ENCODE assay signal across 8 mouse cellular contexts in genomic region chr11:93955256-93956150, GRCm38 (mm10). TPM values are rescaled to one million over a fixed set of nuclear protein-coding genes. Genes with fewer than 3 reads are reported as not detected.
DNase-seq lines count a peak whose midpoint lies in the region; ATAC-seq lines count a peak whose summit lies in the region.

No protein-coding gene starts in this region.

- H3K4me2 ChIP-seq in intestine, embryonic 16.5 days (ENCODE audit: low read depth, low read length) = peak overlapping the region; percentile 81

- peak; percentile 98 for ATAC-seq in intestine, embryonic 16.5 days

- intact Hi-C loops in gastrocnemius, postnatal 36 days (cut with DNase I) = loop anchor here (5.0 kb wide), 1 partner anchor 42 kb away; the partner anchor contains the start of gene Spag9
- intact Hi-C loops in left cerebral cortex, postnatal 25 days (cut with DNase I) = no loop called here

- no peaks in the 10 kb centered on the region for H3K9me3 ChIP-seq in intestine, embryonic 16.5 days (ENCODE audit: control insufficient read depth, low read length)

- peaks cover 19% of the 10 kb centered on the region for H3K4me1 ChIP-seq in intestine, embryonic 16.5 days (ENCODE audit: control insufficient read depth, insufficient read depth, low read length)

- H3K36me3 ChIP-seq in intestine, embryonic 16.5 days (ENCODE audit: control insufficient read depth, insufficient read depth, low read length) = peaks cover 8% of the 10 kb centered on the region

- H3K4me3 ChIP-seq in intestine, embryonic 16.5 days (ENCODE audit: low read length) = peak overlapping the region; percentile 75

- under 1% methylated on average over 67 of the region's 67 CpGs for WGBS in intestine, embryonic 16.5 days

- H3K9ac ChIP-seq in intestine, embryonic 16.5 days (ENCODE audit: low read depth, low read length) = peak overlapping the region; percentile 81

- H3K27me3 ChIP-seq in intestine, embryonic 16.5 days (replicated peaks; ENCODE audit: control insufficient read depth, insufficient read depth, low read length) = no peaks in the 10 kb centered on the region

- peak overlapping the region; percentile 93 for H3K27ac ChIP-seq in intestine, embryonic 16.5 days (ENCODE audit: low read length)

- peak; percentile 93 for DNase-seq in adrenal gland, adult 8-10 months
- peak; percentile 86 for DNase-seq in embryo, embryonic 11.5 days (ENCODE audit: low read depth, low spot score)
- DNase-seq in gastrocnemius, postnatal 36 days = peak; percentile 88 to 94
- DNase-seq in left cerebral cortex, postnatal 25 days (ENCODE audit: low spot score in 2 of 2) = peak; percentile 87 to 90
- peak; percentile 92 for DNase-seq in mesoderm, embryonic 11.5 days (ENCODE audit: low read depth, low spot score)
- DNase-seq in right cerebral cortex, postnatal 36 days (ENCODE audit: low spot score in 2 of 2) = peak; percentile 82 to 85
- DNase-seq in urinary bladder, postnatal 4 days (ENCODE audit: low spot score in 2 of 2) = peak; percentile 91 to 96

RNA-seq across cellular contexts. Expression of gene Nme2, which starts 0.6 kb away (rescaled TPM):
- 100 to 1,000 TPM; 422 to 501 (median 468) TPM for total RNA-seq in adrenal gland, adult 8-10 months (2022)
- total RNA-seq in gastrocnemius, postnatal 36 days (2021) = 100 to 1,000 TPM; 546 to 563 TPM
- polyA plus RNA-seq in intestine, embryonic 16.5 days (2015; fragmentation: Nextera tagmentation; extraction: Ambion mirVana) = 300 and 311 TPM in 2 replicates
- 10 to 100 TPM; 63.4 to 79.0 TPM for total RNA-seq in left cerebral cortex, postnatal 25 days (2021)

RNA-seq across cellular contexts. Expression of gene Gm20390, which starts 12.6 kb away (rescaled TPM):
- 100 to 1,000 TPM in 1 of 4 experiments, 10 to 100 TPM in 3; 71.9 to 117 (median 88.3) TPM for total RNA-seq in adrenal gland, adult 8-10 months (2022)
- 10 to 100 TPM in 1 of 2 experiments, 1 to 10 TPM in 1; 9.9 to 14.6 TPM for total RNA-seq in gastrocnemius, postnatal 36 days (2021)
- polyA plus RNA-seq in intestine, embryonic 16.5 days (2015; fragmentation: Nextera tagmentation; extraction: Ambion mirVana) = 415 and 469 TPM in 2 replicates
- 100 to 1,000 TPM; 106 to 109 TPM for total RNA-seq in left cerebral cortex, postnatal 25 days (2021)

RNA-seq across cellular contexts. Expression of gene Nme1, which starts 12.8 kb away (rescaled TPM):
- total RNA-seq in adrenal gland, adult 8-10 months (2022) = 10 to 100 TPM; 36.1 to 56.6 (median 44.8) TPM
- total RNA-seq in gastrocnemius, postnatal 36 days (2021) = 10 to 100 TPM; 12.2 to 13.1 TPM
- 156 and 157 TPM in 2 replicates for polyA plus RNA-seq in intestine, embryonic 16.5 days (2015; fragmentation: Nextera tagmentation; extraction: Ambion mirVana)
- 100 to 1,000 TPM; 119 TPM for total RNA-seq in left cerebral cortex, postnatal 25 days (2021)

RNA-seq across cellular contexts. Expression of gene Spag9, which starts 40.4 kb away (rescaled TPM):
- 100 to 1,000 TPM in 2 of 4 experiments, 10 to 100 TPM in 2; 93.5 to 138 (median 115) TPM for total RNA-seq in adrenal gland, adult 8-10 months (2022)
- 100 to 1,000 TPM; 118 to 141 TPM for total RNA-seq in gastrocnemius, postnatal 36 days (2021)
- 17.8 and 23.4 TPM in 2 replicates for polyA plus RNA-seq in intestine, embryonic 16.5 days (2015; fragmentation: Nextera tagmentation; extraction: Ambion mirVana)
- 100 to 1,000 TPM; 272 to 282 TPM for total RNA-seq in left cerebral cortex, postnatal 25 days (2021)

Comparison
In these comparisons a context has a peak if more than half of its experiments do, and no peak if none do; other contexts are left out.
1. Peak in every context shown above with its lines: DNase-seq, ATAC-seq, H3K4me3 ChIP-seq and H3K27ac ChIP-seq.
2. RNA of gene Nme2, which starts 0.6 kb away (total RNA-seq): 546 to 563 TPM in gastrocnemius, postnatal 36 days and 422 to 501 TPM in adrenal gland, adult 8-10 months; 63.4 to 79.0 TPM in left cerebral cortex, postnatal 25 days; every median in the first group is over 4 times any median in the second.
3. RNA of gene Gm20390, which starts 12.6 kb away (total RNA-seq): 106 to 109 TPM in left cerebral cortex, postnatal 25 days and 71.9 to 117 TPM in adrenal gland, adult 8-10 months; 9.9 to 14.6 TPM in gastrocnemius, postnatal 36 days; every median in the first group is over 4 times any median in the second.